Mouse (Mus musculus) midbrain, postnatal 0 days (tissue): Measurements from ENCODE around the gene Hoxc6. TPM values are rescaled to one million over a fixed set of nuclear protein-coding genes. Genes with fewer than 3 reads are reported as not detected.
A peak's percentile ranks its signal among the peaks of the same experiment; 100 is the strongest.

Experiments used
- ATAC-seq: fragments of 200-750 bp; cut with Nextera tagmentation; 2 replicates; pipeline ENCODE4 v1.8.0; 2017; ENCODE audit warnings: moderate number of reproducible peaks, mild to moderate bottlenecking, moderate TSS enrichment, moderate library complexity; ENCODE audit not compliant: low FRiP score
- DNase-seq: peaks from one replicate; pipeline ENCODE4 v3.0.0-alpha.2; 2015; ENCODE audit warnings: low spot score
- H3K27ac ChIP-seq: fragments of 300-500 bp; sonication (generic); 2 replicates; pipeline ENCODE4 v1.5.1; 2014; ENCODE audit warnings: low read depth, mild to moderate bottlenecking, low read length, mixed read lengths
- H3K27me3 ChIP-seq: fragments of 300-500 bp; sonication (generic); 2 replicates; pipeline ENCODE4 v1.6.1; 2014; ENCODE audit warnings: low read length, control low read depth, mixed read lengths; ENCODE audit not compliant: insufficient read depth
- H3K36me3 ChIP-seq: fragments of 300-500 bp; sonication (generic); 2 replicates; pipeline ENCODE4 v1.6.1; 2014; ENCODE audit warnings: low read length, control low read depth, mixed read lengths; ENCODE audit not compliant: insufficient read depth
- H3K4me1 ChIP-seq: fragments of 300-500 bp; sonication (generic); 2 replicates; pipeline ENCODE4 v1.6.1; 2014; ENCODE audit warnings: mild to moderate bottlenecking, control low read depth, antibody characterized with exemption, low read length, mixed read lengths; ENCODE audit not compliant: insufficient read depth
- H3K4me2 ChIP-seq: fragments of 300-500 bp; sonication (generic); 2 replicates; pipeline ENCODE4 v1.6.1; 2014; ENCODE audit warnings: low read depth, mild to moderate bottlenecking, low read length, mixed read lengths; ENCODE audit not compliant: poor library complexity, severe bottlenecking
- H3K4me3 ChIP-seq: fragments of 300-500 bp; sonication (generic); 2 replicates; pipeline ENCODE4 v1.5.1; 2014; ENCODE audit warnings: low read depth, mild to moderate bottlenecking, low read length, moderate library complexity
- H3K9ac ChIP-seq: fragments of 300-500 bp; sonication (generic); replicated peaks from 2 replicates; pipeline ENCODE4 v1.6.1; 2014; ENCODE audit warnings: mild to moderate bottlenecking, low read length, moderate library complexity, mixed read lengths; ENCODE audit not compliant: poor library complexity, severe bottlenecking
- H3K9me3 ChIP-seq: fragments of 300-500 bp; sonication (generic); 2 replicates; pipeline ENCODE4 v1.6.1; 2016; ENCODE audit warnings: low read length, control low read depth
- CTCF ChIP-seq: IDR thresholded peaks from 2 replicates; pipeline ENCODE4 v1.5.1; 2016; ENCODE audit warnings: antibody characterized with exemption, mild to moderate bottlenecking
- WGBS: fragments of 180-500 bp; shearing (Covaris S2); extraction: QIAGEN DNeasy Blood & Tissue Kit; methylation state at CpG from one replicate; pipeline ENCODE4 v1.1.7; 2014; 5-methylcytosine and 5-hydroxymethylcytosine counted together
- polyA plus RNA-seq: library from polyadenylated mRNA; unstranded; fragments of >200 nt; fragmentation: Nextera tagmentation; extraction: Ambion mirVana; gene quantifications from 2 replicates; pipeline ENCODE4 v1.2.1, GENCODE M21; 2015
- total RNA-seq: library from RNA; depleted of rRNA; stranded (reverse); fragments of >200 nt; gene quantifications from 2 replicates; pipeline ENCODE4 v1.2.3, GENCODE M21; 2014

Hoxc6 gene
- total and polyA plus RNA-seq, 2 experiments from 2014 or later, result not detected

GRCm38 (mm10) chr15:103034043-103034806, 36.2 kb downstream of the Hoxc6 start:
- H3K4me3 ChIP-seq, result no peak overlapping the region
- no peak for TF ChIP-seq CTCF
- no peaks in the 10 kb centered on the region for H3K9me3 ChIP-seq
- H3K9ac ChIP-seq, result no peak overlapping the region
- peaks cover 92% of the 10 kb centered on the region for H3K27me3 ChIP-seq
- no peak for ATAC-seq
- DNase-seq, result peak; percentile 57
- no peaks in the 10 kb centered on the region for H3K4me1 ChIP-seq
- H3K27ac ChIP-seq, result no peak overlapping the region
- H3K4me2 ChIP-seq, result no peak overlapping the region
- WGBS, result 1% methylated on average over 24 of the region's 24 CpGs
- H3K36me3 ChIP-seq, result no peaks in the 10 kb centered on the region

GRCm38 (mm10) chr15:103034807-103035547, 36.9 kb downstream of the Hoxc6 start:
- H3K36me3 ChIP-seq, result no peaks in the 10 kb centered on the region
- no peaks in the 10 kb centered on the region for H3K4me1 ChIP-seq
- no peak for TF ChIP-seq CTCF
- under 1% methylated on average over 33 of the region's 34 CpGs for WGBS
- no peak overlapping the region for H3K4me3 ChIP-seq
- peaks cover 95% of the 10 kb centered on the region for H3K27me3 ChIP-seq
- no peak for ATAC-seq
- no peak overlapping the region for H3K27ac ChIP-seq
- H3K4me2 ChIP-seq, result no peak overlapping the region; the same call in 1 of the 2 replicates
- DNase-seq, result no peak
- no peak overlapping the region for H3K9ac ChIP-seq
- H3K9me3 ChIP-seq, result no peaks in the 10 kb centered on the region

- ATAC-seq (no peak), DNase-seq (no peak)
- 1% methylated on average over 14 of the region's 14 CpGs for WGBS
- Histone ChIP-seq H3K4me1 (no peaks in the 10 kb centered on the region), H3K36me3 (no peaks in the 10 kb centered on the region), H3K27ac (no peak overlapping the region), H3K9ac (no peak overlapping the region), H3K9me3 (no peaks in the 10 kb centered on the region), H3K4me3 (no peak overlapping the region), H3K27me3 (peaks cover 96% of the 10 kb centered on the region), H3K4me2 (no peak overlapping the region; the same call in 1 of the 2 replicates)
- TF ChIP-seq CTCF, result no peak
These were observed 37.5 kb downstream of the Hoxc6 start for GRCm38 (mm10) chr15:103035548-103035881.

- Histone ChIP-seq H3K9me3 (no peaks in the 10 kb centered on the region), H3K4me3 (no peak overlapping the region), H3K27ac (no peak overlapping the region), H3K9ac (no peak overlapping the region), H3K4me2 (no peak overlapping the region), H3K4me1 (no peaks in the 10 kb centered on the region), H3K36me3 (no peaks in the 10 kb centered on the region), H3K27me3 (peaks cover 98% of the 10 kb centered on the region)
- no peak for TF ChIP-seq CTCF
- 28% methylated on average over 1 of the region's 1 CpGs for WGBS
- DNase-seq (no peak), ATAC-seq (no peak)
These were observed 39.5 kb downstream of the Hoxc6 start for GRCm38 (mm10) chr15:103037579-103037978.

GRCm38 (mm10) chr15:103038701-103039480, 40.8 kb downstream of the Hoxc6 start:
- no peaks in the 10 kb centered on the region for H3K9me3 ChIP-seq
- H3K4me2 ChIP-seq, result no peak overlapping the region
- no peak overlapping the region for H3K9ac ChIP-seq
- ATAC-seq, result no peak
- TF ChIP-seq CTCF, result no peak
- no peaks in the 10 kb centered on the region for H3K36me3 ChIP-seq
- H3K27ac ChIP-seq, result no peak overlapping the region
- H3K4me3 ChIP-seq, result no peak overlapping the region
- H3K27me3 ChIP-seq, result peaks cover 99% of the 10 kb centered on the region
- H3K4me1 ChIP-seq, result no peaks in the 10 kb centered on the region
- 12% methylated on average over 10 of the region's 10 CpGs for WGBS
- DNase-seq, result no peak
